Mouse (Mus musculus): Measurements from ENCODE around the gene Unc119. TPM values are rescaled to one million over a fixed set of nuclear protein-coding genes. Genes with fewer than 3 reads are reported as not detected.

The Unc119 gene
- total RNA-seq, 2 experiments from 2014 or later: 54.2 to 96.6 TPM

DNA sequence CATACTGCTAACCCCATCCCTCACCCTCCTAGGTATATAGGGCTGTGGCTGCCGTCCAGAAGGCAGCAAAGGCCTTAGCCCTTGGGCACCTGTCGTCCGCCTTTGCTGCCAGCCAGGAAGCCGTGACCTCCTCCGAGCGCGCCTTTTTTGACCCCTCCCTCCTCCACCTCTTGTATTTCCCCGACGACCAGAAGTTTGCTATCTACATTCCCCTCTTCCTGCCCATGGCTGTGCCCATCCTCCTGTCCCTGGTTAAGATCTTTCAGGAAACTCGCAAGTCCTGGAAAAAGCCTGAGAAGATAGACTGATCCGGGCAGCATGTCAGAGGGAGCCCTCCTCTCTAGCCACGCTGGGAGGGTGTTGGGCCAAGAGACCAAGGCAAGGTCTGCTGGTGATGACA lies 1.6 kb upstream of the Unc119 start:
- ATAC-seq (ENCODE audit: poor library complexity, severe bottlenecking): no peak

DNA sequence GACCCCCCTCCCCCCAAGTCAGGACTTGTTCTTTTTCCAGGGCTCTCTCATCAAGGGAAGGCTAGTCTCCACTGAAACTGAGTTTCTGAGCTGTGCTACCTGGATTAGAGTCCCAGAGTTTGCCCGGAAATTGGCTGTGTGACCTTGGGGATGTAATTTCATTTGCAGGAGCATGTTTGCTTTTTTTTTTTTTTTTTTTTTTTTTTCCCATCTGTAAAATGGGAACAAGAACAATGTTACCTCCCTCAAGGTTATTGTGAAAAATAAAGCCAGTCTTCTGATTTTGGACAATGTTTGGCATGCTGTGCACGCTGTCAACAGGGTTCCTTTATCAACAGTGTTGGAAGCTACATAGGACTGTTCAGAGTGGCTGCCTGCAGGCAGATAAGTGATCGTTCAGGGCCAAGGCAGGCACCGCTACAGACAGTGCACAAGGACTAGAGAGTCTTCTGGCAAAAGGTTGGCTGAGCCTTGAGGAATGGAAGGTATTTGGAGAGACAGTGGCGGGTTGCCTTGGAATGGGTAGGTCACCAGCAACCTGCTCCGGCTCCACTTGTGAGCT lies 1.1 kb downstream of the Unc119 start:
- ATAC-seq (ENCODE audit: poor library complexity, severe bottlenecking): no peak

DNA sequence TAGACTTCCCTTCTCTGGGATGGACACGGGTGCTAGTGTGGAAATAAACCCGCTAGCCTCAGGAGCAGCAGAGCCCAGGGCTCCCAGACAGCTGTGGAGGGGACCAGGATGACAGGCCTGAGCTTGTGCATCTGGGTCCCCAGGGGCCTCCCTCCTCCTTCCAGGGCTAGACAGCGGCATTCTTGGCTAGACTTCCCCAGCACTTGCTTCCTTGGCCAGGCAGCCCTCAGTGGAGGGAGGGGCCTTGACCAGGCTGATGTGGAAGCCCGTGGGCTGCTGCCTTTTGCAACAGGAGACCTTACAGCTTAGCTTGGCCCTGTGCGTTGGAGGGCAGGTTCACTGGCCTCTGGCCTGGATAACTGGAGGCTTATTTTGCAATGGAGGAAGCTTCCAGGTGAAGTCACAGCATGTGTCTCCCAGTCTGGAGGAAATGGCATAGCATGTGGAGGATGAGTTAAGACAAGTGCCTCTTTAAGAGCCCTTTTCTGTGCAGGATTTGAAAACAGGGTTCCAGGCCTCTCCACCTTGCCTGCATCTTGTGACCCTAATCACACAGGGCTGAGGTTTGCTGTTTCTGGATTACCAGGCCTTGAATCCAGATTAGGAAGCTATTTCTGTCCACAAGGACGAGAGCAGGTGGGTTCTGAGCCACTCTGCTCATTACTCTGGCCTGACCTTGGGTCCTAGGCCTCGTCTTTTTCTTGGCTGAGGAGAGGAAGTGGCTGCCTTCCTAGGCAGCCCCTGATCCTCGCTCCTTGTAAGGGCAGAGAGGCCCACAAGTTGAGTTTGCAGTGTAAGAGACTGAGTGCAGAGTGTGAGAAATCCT lies 1.8 kb downstream of the Unc119 start:
- ATAC-seq (ENCODE audit: poor library complexity, severe bottlenecking): no peak

DNA sequence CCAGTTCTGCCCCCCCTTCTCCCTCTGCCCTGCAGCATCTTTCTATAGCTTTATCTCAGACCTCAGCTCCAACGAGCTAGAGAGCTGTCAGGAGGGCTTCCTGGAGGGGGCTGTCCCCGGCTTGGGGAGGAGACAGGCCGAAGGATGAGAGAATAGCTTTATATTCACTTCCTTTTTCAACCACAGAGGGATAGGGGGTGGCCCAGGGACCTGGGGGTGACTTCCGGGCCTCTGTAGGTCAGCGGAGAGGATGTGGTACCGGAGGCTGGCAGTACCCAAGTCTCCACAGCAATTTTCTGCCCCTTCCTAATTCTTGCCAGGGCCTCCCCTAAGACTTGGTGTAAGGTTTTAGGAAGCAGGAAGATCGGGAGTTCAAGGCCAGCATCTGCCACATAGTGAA lies 2.5 kb downstream of the Unc119 start:
- ATAC-seq (ENCODE audit: poor library complexity, severe bottlenecking): peak; percentile 59

DNA sequence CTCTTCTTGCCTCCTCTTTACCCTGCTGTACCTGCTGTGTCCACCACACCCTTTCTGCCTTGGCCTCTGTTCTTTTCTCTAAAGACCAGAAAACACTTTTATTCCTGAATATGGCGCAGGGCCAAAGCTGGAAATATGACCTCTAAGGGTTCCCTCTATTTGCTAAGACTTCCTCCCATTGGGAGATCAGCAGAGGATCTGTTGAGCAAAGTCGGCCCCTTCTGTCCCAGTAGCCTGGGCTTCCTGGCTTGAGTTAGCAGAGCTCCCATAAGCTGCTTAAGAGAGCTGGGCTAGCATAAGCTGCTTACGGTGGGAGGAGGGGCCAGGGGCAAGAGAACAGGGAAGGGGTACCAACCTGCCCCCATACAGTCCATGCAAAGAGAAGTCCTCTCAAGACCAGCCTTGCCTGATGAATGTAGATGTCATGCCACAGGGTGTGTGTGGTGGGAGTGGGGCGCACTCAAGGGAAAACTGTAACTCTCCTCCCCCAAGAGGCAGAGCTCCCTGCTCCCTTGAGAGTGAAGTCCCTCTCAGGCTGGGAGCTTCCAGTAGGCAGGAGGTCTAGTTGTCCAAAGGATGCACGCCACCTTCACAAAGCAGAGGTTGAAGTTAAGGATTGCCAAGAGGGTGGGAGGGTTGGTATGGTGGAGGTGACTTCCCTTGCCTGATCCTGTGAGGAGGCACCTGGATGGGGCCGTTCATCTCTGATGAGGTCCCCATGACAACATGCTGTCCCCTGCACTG lies 3.2 kb downstream of the Unc119 start:
- no peak for ATAC-seq (ENCODE audit: poor library complexity, severe bottlenecking)

DNA sequence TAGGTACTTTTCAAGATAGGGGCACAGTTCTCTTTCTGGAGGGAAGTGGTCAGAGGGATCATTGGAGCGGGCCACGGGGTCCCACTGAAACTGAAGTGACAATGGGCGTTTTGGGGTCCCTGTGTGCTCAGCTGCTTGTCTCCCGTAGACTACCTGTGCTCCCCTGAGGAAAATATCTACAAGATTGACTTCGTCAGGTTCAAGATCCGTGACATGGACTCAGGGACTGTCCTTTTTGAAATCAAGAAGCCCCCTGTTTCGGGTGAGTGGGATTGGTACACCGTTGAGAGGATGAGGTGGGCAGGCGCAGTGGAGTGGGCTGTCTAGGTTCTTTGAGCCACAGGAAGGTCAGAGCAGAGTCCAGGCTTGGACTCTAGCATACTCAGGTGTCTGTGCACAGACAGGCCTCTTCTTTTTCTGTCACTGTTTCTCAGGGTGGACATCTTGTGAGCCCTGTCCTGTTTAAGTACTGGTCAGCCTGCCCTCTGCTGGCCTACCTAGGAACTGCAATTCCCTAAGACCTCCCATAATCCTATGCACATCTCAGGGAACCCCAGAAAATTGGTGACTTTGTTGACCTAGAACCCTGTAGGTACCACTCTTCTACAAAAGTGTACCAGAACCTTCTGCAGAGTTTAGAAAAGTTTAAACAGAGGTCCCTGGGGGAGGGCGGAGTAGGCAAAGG lies 3.9 kb downstream of the Unc119 start:
- peak; percentile 20; the same call in 1 of the 2 replicates for ATAC-seq (ENCODE audit: poor library complexity, severe bottlenecking)

DNA sequence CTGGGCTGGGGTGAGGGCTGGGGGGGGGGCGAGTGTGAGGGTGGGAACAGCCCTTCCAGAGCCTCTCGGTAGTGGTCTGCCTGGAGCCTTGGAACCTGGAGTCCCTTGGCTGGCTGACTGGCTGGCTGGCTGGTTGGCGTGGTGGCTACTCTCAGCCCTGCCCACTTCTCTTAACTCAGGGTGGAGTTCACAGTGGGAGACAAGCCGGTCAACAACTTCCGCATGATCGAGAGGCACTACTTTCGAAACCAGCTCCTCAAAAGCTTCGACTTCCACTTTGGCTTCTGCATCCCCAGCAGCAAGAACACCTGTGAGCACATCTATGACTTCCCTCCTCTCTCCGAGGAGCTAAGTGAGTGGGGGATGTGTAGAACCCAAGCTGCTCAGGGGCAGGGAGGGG lies 4.6 kb downstream of the Unc119 start:
- ATAC-seq (ENCODE audit: poor library complexity, severe bottlenecking): peak; percentile 53

DNA sequence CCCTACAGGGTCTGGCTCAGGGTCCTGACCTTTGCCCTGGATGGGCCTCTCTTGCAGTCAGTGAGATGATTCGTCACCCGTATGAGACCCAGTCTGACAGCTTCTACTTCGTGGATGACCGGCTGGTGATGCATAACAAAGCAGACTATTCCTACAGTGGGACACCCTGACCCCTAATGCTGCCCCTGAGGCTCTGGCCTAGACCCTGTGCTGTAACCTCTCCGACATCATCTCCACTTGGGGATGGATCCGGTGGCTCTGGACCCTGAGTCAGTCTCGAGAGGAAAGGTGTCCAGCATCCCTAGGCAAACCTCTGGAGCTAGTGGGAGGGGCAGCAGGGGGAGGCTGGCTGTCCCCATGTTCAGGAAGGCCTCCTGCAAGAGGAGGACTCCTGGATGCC lies 5.2 kb downstream of the Unc119 start:
- no peak for ATAC-seq (ENCODE audit: poor library complexity, severe bottlenecking)

DNA sequence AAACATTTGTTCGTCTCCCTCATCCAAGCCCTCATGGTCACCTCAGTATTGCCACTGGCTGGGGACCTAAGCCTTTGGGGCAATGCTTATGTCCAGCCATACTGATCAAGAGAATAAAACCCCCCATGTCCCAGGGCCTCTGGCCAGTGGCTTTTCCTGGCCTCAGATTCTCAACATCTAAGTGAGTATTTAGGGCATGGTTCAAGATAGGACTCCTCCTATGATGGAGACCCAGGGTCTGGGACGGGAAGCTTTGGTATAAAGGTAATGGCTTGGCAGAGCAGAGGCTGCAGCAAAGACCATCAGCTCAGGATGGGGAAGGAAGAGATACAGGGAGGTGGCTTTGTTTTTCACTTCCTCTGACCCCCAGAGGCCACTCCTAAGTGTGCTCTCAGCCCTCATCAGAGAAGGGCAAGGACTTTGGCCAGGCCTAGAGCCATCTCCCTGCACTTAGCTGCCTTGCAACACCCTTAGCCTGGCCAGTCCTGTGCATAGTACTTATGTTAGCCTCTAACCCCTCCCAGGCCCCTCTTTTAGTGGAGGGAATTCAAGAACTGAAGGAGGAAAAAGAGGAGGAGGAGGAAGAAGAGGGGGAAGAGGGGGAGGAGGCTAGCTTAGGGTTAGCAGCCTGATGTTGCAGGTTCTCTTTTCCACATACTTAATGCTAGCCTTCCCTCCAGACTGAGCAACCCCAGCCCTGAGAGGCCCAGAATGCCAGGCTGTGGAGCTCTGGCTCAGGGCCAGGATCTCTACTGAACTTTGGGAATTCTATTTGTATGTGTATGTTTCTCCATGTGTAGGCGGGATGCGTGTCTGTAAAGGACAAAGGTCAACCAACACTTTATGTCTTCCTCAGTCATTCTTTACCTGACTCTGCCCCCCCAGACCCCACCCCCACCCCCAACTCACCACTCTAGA lies 6.4 kb downstream of the Unc119 start:
- peak; percentile 38 for ATAC-seq (ENCODE audit: poor library complexity, severe bottlenecking)

DNA sequence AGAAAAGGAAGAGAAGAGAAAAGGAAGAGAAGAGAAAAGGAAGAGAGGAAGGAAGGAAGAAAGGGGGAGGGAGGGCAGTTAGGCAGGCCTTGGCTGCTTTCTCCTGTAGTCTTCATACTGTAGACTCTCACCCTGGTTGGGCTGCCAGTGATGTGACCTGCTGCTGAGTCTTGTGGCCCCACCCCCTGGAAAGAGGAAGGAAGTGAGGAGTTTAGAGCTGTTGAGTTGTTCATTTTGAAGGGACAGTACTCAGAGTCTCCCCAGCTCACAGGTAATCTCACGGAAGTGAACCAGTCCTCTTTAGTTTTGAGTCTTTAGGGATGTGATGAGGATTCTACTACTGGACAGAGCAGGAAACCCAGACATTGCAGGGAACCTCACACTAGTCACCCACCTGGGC lies 9.8 kb downstream of the Unc119 start:
- ATAC-seq (ENCODE audit: poor library complexity, severe bottlenecking): peak; percentile 83

DNA sequence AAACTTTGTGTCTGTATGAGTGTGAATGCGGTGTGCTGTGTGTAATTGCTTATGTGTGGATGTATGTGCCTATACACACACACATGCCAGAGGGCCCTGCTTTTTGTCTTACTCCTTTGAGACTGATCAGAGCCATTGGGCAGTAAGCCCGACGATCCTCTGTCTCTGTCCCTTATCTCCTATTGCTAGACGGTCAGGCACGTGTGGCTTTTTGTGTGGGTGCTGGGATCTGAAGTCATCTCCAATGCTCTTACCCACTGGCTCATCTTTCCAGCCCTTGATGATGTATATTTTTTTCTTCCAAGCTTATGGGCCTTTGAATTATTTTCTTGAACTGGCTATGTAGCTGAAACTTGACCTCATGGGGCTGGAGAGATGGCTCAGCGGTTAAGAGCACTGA lies 11.6 kb downstream of the Unc119 start:
- no peak for ATAC-seq (ENCODE audit: poor library complexity, severe bottlenecking)

DNA sequence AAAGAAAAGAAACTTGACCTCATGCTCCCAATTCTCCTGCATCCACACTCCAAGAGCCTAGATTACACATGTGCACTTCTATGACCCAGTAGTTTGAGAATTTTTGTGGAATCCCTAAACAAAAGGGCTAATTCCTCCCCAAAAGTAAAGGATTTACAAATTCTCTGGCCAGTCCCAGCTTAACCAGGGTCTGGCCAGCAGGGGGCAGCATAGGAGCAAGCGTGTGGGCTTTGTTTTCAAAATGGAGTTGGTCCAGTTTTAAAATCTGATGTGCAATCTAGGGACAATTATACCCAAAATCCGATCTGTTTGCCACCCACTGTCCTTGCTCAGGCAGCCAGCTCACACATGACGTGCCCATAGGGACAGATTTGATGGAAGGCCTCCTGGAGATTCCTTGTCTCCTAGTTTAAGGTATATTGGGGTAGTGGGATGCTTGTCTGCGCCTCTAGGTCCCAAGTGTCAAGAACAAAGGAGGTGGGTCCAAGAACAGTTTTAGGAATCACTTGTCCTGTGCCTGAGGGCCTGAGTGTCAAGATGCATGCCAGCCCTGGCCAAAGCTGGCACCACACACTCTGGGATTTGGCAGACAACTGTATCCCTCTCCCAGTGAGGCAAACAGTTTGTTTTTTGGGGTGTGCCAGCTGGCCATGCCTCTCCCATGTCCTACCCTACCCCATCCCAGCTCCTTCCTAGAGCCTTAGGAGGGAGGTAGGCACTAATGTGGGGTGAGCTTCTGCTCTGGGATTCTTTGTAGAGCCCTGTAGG lies 12.4 kb downstream of the Unc119 start:
- ATAC-seq (ENCODE audit: poor library complexity, severe bottlenecking): peak; percentile 25; the same call in 1 of the 2 replicates

DNA sequence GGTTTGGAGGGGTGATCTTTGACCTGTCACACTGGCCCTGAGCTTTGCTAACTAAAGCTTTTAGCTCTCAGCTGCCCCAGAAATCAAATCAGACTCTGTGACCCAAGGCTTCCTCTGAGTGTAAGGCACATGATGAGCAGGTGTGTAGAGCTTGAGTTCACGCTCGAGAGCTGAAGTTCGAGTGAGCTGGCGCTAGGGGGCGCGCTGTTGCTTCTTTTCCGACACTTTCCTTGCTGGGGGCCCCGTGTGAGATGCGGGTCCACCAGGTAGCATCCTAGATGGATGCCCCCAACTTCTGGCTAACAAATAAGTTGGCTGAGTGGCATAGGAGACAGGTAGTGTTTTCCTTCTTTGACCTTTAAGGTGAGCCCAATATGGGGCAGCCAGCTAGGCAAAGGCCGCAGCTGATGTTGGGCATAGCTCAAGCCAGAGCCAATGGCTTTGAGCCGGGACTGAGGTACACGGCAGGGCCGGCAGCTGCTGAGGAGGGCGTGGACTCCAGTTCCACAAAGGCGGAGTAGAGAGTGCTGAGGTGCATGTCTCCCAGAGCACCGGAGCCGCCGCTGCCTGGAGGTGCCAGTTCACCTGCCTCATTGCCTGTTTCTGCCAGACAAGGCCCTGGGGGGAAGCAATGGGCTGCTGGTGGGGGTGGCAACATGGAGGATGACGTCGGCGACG lies 15.2 kb downstream of the Unc119 start:
- ATAC-seq (ENCODE audit: poor library complexity, severe bottlenecking): no peak

DNA sequence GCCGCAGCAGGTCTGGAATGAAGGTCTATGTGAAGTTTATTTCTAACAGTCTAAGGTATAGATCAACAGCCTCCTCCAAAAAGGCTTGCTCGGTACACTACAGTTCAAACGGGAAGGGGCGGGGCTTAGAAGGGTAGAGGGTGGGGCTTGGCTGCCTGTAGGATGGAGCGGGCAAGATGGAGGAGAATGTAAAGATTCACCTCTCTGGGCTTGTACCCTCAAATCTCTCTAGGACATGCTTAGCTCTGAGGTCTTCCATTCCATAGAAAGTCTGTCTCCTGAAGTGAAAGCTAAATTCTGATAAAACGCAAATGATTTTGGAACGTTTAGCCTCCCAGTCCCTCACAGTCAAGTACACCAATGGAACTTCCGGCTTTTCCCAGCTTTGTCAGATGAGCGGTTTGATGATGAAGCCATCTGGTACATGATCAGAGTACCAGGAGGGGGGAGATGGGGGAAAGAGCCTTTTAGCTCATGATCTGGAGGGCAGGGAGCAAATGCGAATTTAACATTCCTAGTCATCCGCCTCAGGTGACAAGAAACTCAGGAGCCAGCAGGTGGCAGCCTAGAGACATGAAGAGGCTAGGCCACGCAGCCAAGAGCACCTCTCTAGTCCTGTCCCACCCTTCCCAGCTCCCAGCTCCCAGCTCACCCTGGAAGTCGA lies 17.0 kb downstream of the Unc119 start:
- peak; percentile 91 for ATAC-seq (ENCODE audit: poor library complexity, severe bottlenecking)

DNA sequence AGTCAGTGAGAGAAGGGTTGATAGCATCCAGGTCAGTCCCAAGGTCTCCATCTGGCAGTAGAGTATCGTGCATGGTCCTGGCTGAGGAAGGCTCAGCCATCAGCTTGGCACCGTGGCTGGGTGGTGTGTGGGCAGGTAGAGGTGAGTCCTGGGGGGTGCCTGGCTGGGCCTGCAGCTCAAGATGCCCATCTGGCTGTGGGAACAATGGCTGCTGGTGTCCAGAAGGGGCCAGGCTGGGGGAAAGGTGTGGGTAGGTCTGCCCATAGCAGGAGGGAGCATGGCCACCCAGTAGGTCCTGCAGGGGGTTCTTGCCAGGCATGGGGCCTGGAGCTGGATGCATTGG lies 17.5 kb downstream of the Unc119 start:
- peak; percentile 15; the same call in 1 of the 2 replicates for ATAC-seq (ENCODE audit: poor library complexity, severe bottlenecking)

DNA sequence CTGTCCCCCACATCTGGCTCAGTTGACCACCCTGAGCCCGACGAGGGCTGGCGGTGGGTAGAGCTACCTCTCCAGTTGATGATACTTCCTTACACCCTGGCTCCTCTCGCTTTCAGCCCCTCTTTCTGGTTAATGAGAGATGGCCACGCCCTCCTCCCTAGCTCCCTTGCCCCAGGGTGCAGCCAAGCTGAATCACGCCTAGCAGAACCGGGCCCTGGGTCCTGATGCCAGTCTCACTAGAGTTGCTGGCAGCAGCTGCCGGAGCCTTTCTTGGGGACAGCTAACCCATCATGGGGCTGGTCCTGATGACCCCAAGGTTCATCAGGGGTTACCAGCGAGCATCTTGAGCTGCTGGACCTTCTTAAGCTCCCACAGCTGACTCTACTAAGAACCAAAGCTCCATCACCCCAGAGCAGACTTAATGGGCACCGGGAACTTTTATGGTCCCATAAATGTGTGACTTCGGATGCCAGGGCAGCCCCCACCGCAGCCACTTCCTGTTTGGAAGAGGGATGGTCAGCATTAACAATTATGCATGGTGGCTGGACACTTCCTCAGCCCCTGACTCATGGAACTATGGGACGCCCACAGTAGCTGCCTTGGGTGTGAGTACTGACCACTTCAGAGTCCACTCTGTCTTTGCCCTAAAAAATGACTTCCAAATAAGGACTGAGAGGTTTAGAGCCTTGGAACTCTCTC lies 20.2 kb downstream of the Unc119 start:
- ATAC-seq (ENCODE audit: poor library complexity, severe bottlenecking): no peak

DNA sequence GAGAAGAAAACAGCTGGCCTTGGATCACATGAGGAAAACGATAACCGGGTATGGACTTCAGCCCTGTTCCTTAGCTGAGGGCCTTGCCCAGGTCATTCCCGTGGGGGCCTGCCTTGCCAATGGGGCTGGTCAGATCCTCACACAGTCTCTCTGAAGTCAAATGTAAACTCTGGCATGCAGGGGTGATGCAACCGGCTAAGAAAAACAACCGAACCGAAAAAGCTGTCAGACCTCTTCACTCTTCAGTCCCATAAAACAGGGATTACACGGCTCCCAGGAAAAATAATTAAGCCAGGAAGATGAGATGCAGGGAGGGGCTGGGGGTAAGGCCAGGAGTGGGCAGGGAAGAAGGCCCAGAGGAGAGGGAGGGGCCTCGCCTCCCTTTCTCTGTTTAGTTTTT lies 20.8 kb downstream of the Unc119 start:
- no peak for ATAC-seq (ENCODE audit: poor library complexity, severe bottlenecking)

Measured in megakaryocyte, adult 5-6 weeks (primary cell).